Mouse (Mus musculus) myocyte (in vitro differentiated cells): Measurements from ENCODE around the gene Pfn3.

Experiments used
- E2F4 ChIP-seq: IDR thresholded peaks from one replicate; pipeline ENCODE4 v1.6.1; 2011; ENCODE audit warnings: mild to moderate bottlenecking, control low read depth, moderate library complexity; ENCODE audit not compliant: insufficient read depth
- MYOG ChIP-seq, 3 experiments: IDR thresholded peaks; one replicate each; pipeline ENCODE4 v1.6.1; 2011; ENCODE audit warnings: control low read depth in 2 of 3, low read depth in 2 of 3, mild to moderate bottlenecking in 2 of 3; ENCODE audit not compliant: insufficient read length in 2 of 3, control insufficient read depth in 1 of 3, insufficient read depth in 1 of 3
- POLR2A ChIP-seq: IDR thresholded peaks from one replicate; pipeline ENCODE4 v1.6.1; 2011; ENCODE audit warnings: low read depth, mild to moderate bottlenecking, control low read depth, moderate library complexity; ENCODE audit not compliant: insufficient read length
- POLR2AphosphoS2 ChIP-seq: IDR thresholded peaks from one replicate; pipeline ENCODE4 v1.6.1; 2011; ENCODE audit warnings: low read depth, control low read depth; ENCODE audit not compliant: insufficient read length
- REST ChIP-seq: IDR thresholded peaks from one replicate; pipeline ENCODE4 v1.6.1; 2011; ENCODE audit warnings: mild to moderate bottlenecking, control low read depth, moderate library complexity; ENCODE audit not compliant: insufficient read depth, insufficient read length

- TF ChIP-seq POLR2A: no peak
- TF ChIP-seq MYOG (IDR thresholded peaks at IDR 0.05; ENCODE audit: control insufficient read depth in 1 of 3, insufficient read depth in 1 of 3, insufficient read length in 2 of 3, low read depth in 2 of 3): no peak
- no peak for TF ChIP-seq REST
- TF ChIP-seq POLR2AphosphoS2: no peak
- TF ChIP-seq E2F4: no peak
Observed at GRCm38 (mm10) chr13:55399300-55400038, 15.6 kb downstream of the Pfn3 start.
